Mouse (Mus musculus): ENCODE results near the gene Cd2ap. TPM values are rescaled to one million over a fixed set of nuclear protein-coding genes. Genes with fewer than 3 reads are reported as not detected.
A peak's percentile ranks its signal among the peaks of the same experiment; 100 is the strongest.

Cd2ap gene
- polyA plus RNA-seq, 1 experiment from 2014 or later: 34.2 TPM

- H3K27me3 ChIP-seq: no peaks in the 10 kb centered on the region
- 0 out of 2 replicates have a peak, but pooled peaks cover 3% of the 10 kb centered on the region for H3K4me1 ChIP-seq
- no peaks in the 10 kb centered on the region for H3K36me3 ChIP-seq
- no peak overlapping the region for H3K9ac ChIP-seq
- no peak overlapping the region for H3K4me2 ChIP-seq
- WGBS: 74% methylated on average over 3 of the region's 3 CpGs
- H3K9me3 ChIP-seq (replicated peaks): no peaks in the 10 kb centered on the region
- no peak for ATAC-seq (replicated peaks; ENCODE audit: low FRiP score)
- no peak overlapping the region for H3K4me3 ChIP-seq (replicated peaks)
- H3K27ac ChIP-seq: no peak overlapping the region
Measured at GRCm38 (mm10) chr17:42857506-42857905, 19.0 kb downstream of the Cd2ap start.

- no peak overlapping the region for H3K27ac ChIP-seq
- ATAC-seq (replicated peaks; ENCODE audit: low FRiP score): no peak
- no peaks in the 10 kb centered on the region for H3K27me3 ChIP-seq
- H3K9ac ChIP-seq: no peak overlapping the region
- no peak overlapping the region for H3K4me3 ChIP-seq (replicated peaks)
- no peaks in the 10 kb centered on the region for H3K9me3 ChIP-seq (replicated peaks)
- H3K4me1 ChIP-seq: no peaks in the 10 kb centered on the region
- H3K36me3 ChIP-seq: peaks cover 25% of the 10 kb centered on the region
- H3K4me2 ChIP-seq: no peak overlapping the region
- 90% methylated on average over 2 of the region's 2 CpGs for WGBS
Measured at GRCm38 (mm10) chr17:42847108-42847507, 29.4 kb downstream of the Cd2ap start.

GRCm38 (mm10) chr17:42837193-42837592 lies 39.3 kb downstream of the Cd2ap start:
- no peak for ATAC-seq (replicated peaks; ENCODE audit: low FRiP score)
- 93% methylated on average over 2 of the region's 2 CpGs for WGBS
- Histone ChIP-seq H3K27ac (no peak overlapping the region), H3K4me2 (no peak overlapping the region), H3K4me3 (replicated peaks) (no peak overlapping the region), H3K36me3 (peaks cover 31% of the 10 kb centered on the region), H3K4me1 (no peaks in the 10 kb centered on the region), H3K9ac (no peak overlapping the region), H3K27me3 (no peaks in the 10 kb centered on the region), H3K9me3 (replicated peaks) (no peaks in the 10 kb centered on the region)

GRCm38 (mm10) chr17:42822787-42823186 lies 53.7 kb downstream of the Cd2ap start:
- Histone ChIP-seq H3K27me3 (no peaks in the 10 kb centered on the region), H3K4me1 (no peaks in the 10 kb centered on the region), H3K36me3 (peaks cover 71% of the 10 kb centered on the region), H3K27ac (no peak overlapping the region), H3K4me3 (replicated peaks) (no peak overlapping the region), H3K4me2 (no peak overlapping the region), H3K9ac (no peak overlapping the region), H3K9me3 (replicated peaks) (no peaks in the 10 kb centered on the region)
- WGBS: 94% methylated on average over 8 of the region's 8 CpGs
- no peak for ATAC-seq (replicated peaks; ENCODE audit: low FRiP score)

GRCm38 (mm10) chr17:42815374-42815773 lies 61.1 kb downstream of the Cd2ap start:
- no peak for ATAC-seq (replicated peaks; ENCODE audit: low FRiP score)
- H3K4me1 ChIP-seq: no peaks in the 10 kb centered on the region
- no peak overlapping the region for H3K27ac ChIP-seq
- no peak overlapping the region for H3K4me2 ChIP-seq
- H3K36me3 ChIP-seq: peaks cover 53% of the 10 kb centered on the region
- no peaks in the 10 kb centered on the region for H3K9me3 ChIP-seq (replicated peaks)
- H3K9ac ChIP-seq: no peak overlapping the region
- WGBS: 90% methylated on average over 3 of the region's 3 CpGs
- no peaks in the 10 kb centered on the region for H3K27me3 ChIP-seq
- no peak overlapping the region for H3K4me3 ChIP-seq (replicated peaks)

- H3K4me3 ChIP-seq (replicated peaks): no peak overlapping the region
- no peak for ATAC-seq (replicated peaks; ENCODE audit: low FRiP score)
- H3K4me2 ChIP-seq: no peak overlapping the region
- no peak overlapping the region for H3K27ac ChIP-seq
- WGBS: 89% methylated on average over 2 of the region's 2 CpGs
- H3K36me3 ChIP-seq: peaks cover 29% of the 10 kb centered on the region
- H3K27me3 ChIP-seq: no peaks in the 10 kb centered on the region
- 0 out of 2 replicates have a peak, but pooled peaks cover 5% of the 10 kb centered on the region for H3K4me1 ChIP-seq
- H3K9ac ChIP-seq: no peak overlapping the region
- no peaks in the 10 kb centered on the region for H3K9me3 ChIP-seq (replicated peaks)
Measured at GRCm38 (mm10) chr17:42792412-42792975, 84.0 kb downstream of the Cd2ap start.

- H3K9me3 ChIP-seq (replicated peaks): no peaks in the 10 kb centered on the region
- no peak overlapping the region for H3K9ac ChIP-seq
- no peak overlapping the region for H3K27ac ChIP-seq
- no peak overlapping the region for H3K4me3 ChIP-seq (replicated peaks)
- no peaks in the 10 kb centered on the region for H3K27me3 ChIP-seq
- H3K4me2 ChIP-seq: no peak overlapping the region
- WGBS: 90% methylated on average over 1 of the region's 1 CpGs
- 0 out of 2 replicates have a peak, but pooled peaks cover 5% of the 10 kb centered on the region for H3K4me1 ChIP-seq
- H3K36me3 ChIP-seq: peaks cover 15% of the 10 kb centered on the region
- ATAC-seq (replicated peaks; ENCODE audit: low FRiP score): no peak
Measured at GRCm38 (mm10) chr17:42790787-42791186, 85.7 kb downstream of the Cd2ap start.

GRCm38 (mm10) chr17:42789723-42790122 lies 86.7 kb downstream of the Cd2ap start:
- H3K9me3 ChIP-seq (replicated peaks): no peaks in the 10 kb centered on the region
- 58% methylated on average over 2 of the region's 2 CpGs for WGBS
- H3K4me2 ChIP-seq: no peak overlapping the region
- 0 out of 2 replicates have a peak, but pooled peaks cover 5% of the 10 kb centered on the region for H3K4me1 ChIP-seq
- H3K36me3 ChIP-seq: peaks cover 15% of the 10 kb centered on the region
- no peak for ATAC-seq (replicated peaks; ENCODE audit: low FRiP score)
- no peak overlapping the region for H3K4me3 ChIP-seq (replicated peaks)
- H3K27ac ChIP-seq: no peak overlapping the region
- no peak overlapping the region for H3K9ac ChIP-seq
- H3K27me3 ChIP-seq: no peaks in the 10 kb centered on the region

GRCm38 (mm10) chr17:42788686-42789453 lies 87.6 kb downstream of the Cd2ap start:
- Histone ChIP-seq H3K27me3 (no peaks in the 10 kb centered on the region), H3K36me3 (peaks cover 10% of the 10 kb centered on the region), H3K27ac (no peak overlapping the region), H3K4me2 (no peak overlapping the region), H3K9me3 (replicated peaks) (no peaks in the 10 kb centered on the region), H3K9ac (no peak overlapping the region), H3K4me3 (replicated peaks) (no peak overlapping the region), H3K4me1 (0 out of 2 replicates have a peak, but pooled peaks cover 5% of the 10 kb centered on the region)
- 83% methylated on average over 5 of the region's 5 CpGs for WGBS
- ATAC-seq (replicated peaks; ENCODE audit: low FRiP score): peak; percentile 40

GRCm38 (mm10) chr17:42782156-42782757 lies 94.2 kb downstream of the Cd2ap start:
- no peaks in the 10 kb centered on the region for H3K9me3 ChIP-seq (replicated peaks)
- ATAC-seq (replicated peaks; ENCODE audit: low FRiP score): peak; percentile 84
- no peaks in the 10 kb centered on the region for H3K27me3 ChIP-seq
- no peak overlapping the region for H3K4me3 ChIP-seq (replicated peaks)
- H3K36me3 ChIP-seq: no peaks in the 10 kb centered on the region
- H3K9ac ChIP-seq: no peak overlapping the region
- no peak overlapping the region for H3K27ac ChIP-seq
- H3K4me1 ChIP-seq: no peaks in the 10 kb centered on the region
- H3K4me2 ChIP-seq: no peak overlapping the region
- 55% methylated on average over 7 of the region's 7 CpGs for WGBS

- Histone ChIP-seq H3K9me3 (replicated peaks) (no peaks in the 10 kb centered on the region), H3K4me1 (no peaks in the 10 kb centered on the region), H3K4me3 (replicated peaks) (no peak overlapping the region), H3K27ac (no peak overlapping the region), H3K4me2 (no peak overlapping the region), H3K9ac (no peak overlapping the region), H3K36me3 (no peaks in the 10 kb centered on the region), H3K27me3 (no peaks in the 10 kb centered on the region)
- no peak for ATAC-seq (replicated peaks; ENCODE audit: low FRiP score)
- 43% methylated on average over 2 of the region's 2 CpGs for WGBS
Measured at GRCm38 (mm10) chr17:42753791-42754190, 122.7 kb downstream of the Cd2ap start.

- Histone ChIP-seq H3K27ac (no peak overlapping the region), H3K36me3 (no peaks in the 10 kb centered on the region), H3K9ac (no peak overlapping the region), H3K27me3 (no peaks in the 10 kb centered on the region), H3K4me3 (replicated peaks) (no peak overlapping the region), H3K4me2 (no peak overlapping the region), H3K4me1 (no peaks in the 10 kb centered on the region), H3K9me3 (replicated peaks) (no peaks in the 10 kb centered on the region)
- 87% methylated on average over 2 of the region's 2 CpGs for WGBS
- ATAC-seq (replicated peaks; ENCODE audit: low FRiP score): no peak
Measured at GRCm38 (mm10) chr17:42752173-42752572, 124.3 kb downstream of the Cd2ap start.

Measured in kidney, embryonic 15.5 days (tissue).